Comparison of ENCODE assay signal across 8 mouse cellular contexts in genomic region chr11:70615074-70615473, GRCm38 (mm10). TPM values are rescaled to one million over a fixed set of nuclear protein-coding genes. Genes with fewer than 3 reads are reported as not detected.
DNase-seq lines count a peak whose midpoint lies in the region; ATAC-seq lines count a peak whose summit lies in the region.

No protein-coding gene starts in this region.

- DNase-seq in ovary, adult 18-20 months (ENCODE audit: low spot score) = peak; percentile 59
- DNase-seq in ovary, postnatal 10 days (ENCODE audit: low spot score) = no peak
- DNase-seq in embryonic facial prominence, embryonic 11.5 days (ENCODE audit: low spot score) = peak; percentile 67
- peak; percentile 90 for DNase-seq in heart, embryonic 10.5 days (ENCODE audit: low spot score)
- DNase-seq in kidney, adult 9 months = peak; percentile 76
- DNase-seq in lung, postnatal 14 days = peak; percentile 71
- DNase-seq in retina, postnatal 1 day = peak; percentile 71
- DNase-seq in left cerebral cortex, adult 18-20 months (ENCODE audit: low spot score in 2 of 2) = no peak

- peak overlapping the region; percentile 53 for H3K9ac ChIP-seq in embryonic facial prominence, embryonic 11.5 days (replicated peaks; ENCODE audit: low read length)

- peaks cover 3% of the 10 kb centered on the region for H3K4me1 ChIP-seq in embryonic facial prominence, embryonic 11.5 days (ENCODE audit: control insufficient read depth, insufficient read depth, low read length)
- peaks cover 23% of the 10 kb centered on the region for H3K4me1 ChIP-seq in heart, embryonic 10.5 days

- H3K9me3 ChIP-seq in embryonic facial prominence, embryonic 11.5 days (replicated peaks; ENCODE audit: control insufficient read depth, low read length) = no peaks in the 10 kb centered on the region
- H3K9me3 ChIP-seq in heart, embryonic 10.5 days = no peaks in the 10 kb centered on the region

- WGBS in embryonic facial prominence, embryonic 11.5 days = 3% methylated on average over 17 of the region's 17 CpGs
- WGBS in heart, embryonic 10.5 days = 0% methylated on average over 17 of the region's 17 CpGs

- no peak overlapping the region for H3K27ac ChIP-seq in embryonic facial prominence, embryonic 11.5 days (replicated peaks; ENCODE audit: low read depth, low read length)
- H3K27ac ChIP-seq in heart, embryonic 10.5 days = peak overlapping the region; percentile 71

- H3K4me3 ChIP-seq in embryonic facial prominence, embryonic 11.5 days (ENCODE audit: low read depth, low read length) = peak overlapping the region; percentile 32
- peak overlapping the region; percentile 55 for H3K4me3 ChIP-seq in heart, embryonic 10.5 days

- peak overlapping the region; percentile 67 for H3K4me2 ChIP-seq in embryonic facial prominence, embryonic 11.5 days (ENCODE audit: low read depth, low read length)

- peaks cover 5% of the 10 kb centered on the region for H3K36me3 ChIP-seq in embryonic facial prominence, embryonic 11.5 days (replicated peaks; ENCODE audit: control insufficient read depth, insufficient read depth, low read depth, low read length)
- H3K36me3 ChIP-seq in heart, embryonic 10.5 days = peaks cover 38% of the 10 kb centered on the region

- H3K27me3 ChIP-seq in embryonic facial prominence, embryonic 11.5 days (ENCODE audit: control insufficient read depth, insufficient read depth, low read length) = peaks cover 4% of the 10 kb centered on the region
- peaks cover 23% of the 10 kb centered on the region for H3K27me3 ChIP-seq in heart, embryonic 10.5 days (ENCODE audit: insufficient read depth, poor library complexity, severe bottlenecking)

- ATAC-seq in embryonic facial prominence, embryonic 11.5 days (replicated peaks; ENCODE audit: insufficient number of reproducible peaks, low FRiP score, low TSS enrichment, low read depth) = peak; percentile 44; the same call in 1 of the 2 replicates

RNA-seq across cellular contexts. Expression of gene 4930544D05Rik, which starts 0.6 kb away (rescaled TPM):
- not detected in 2 replicates for polyA plus RNA-seq in embryonic facial prominence, embryonic 11.5 days (2014; fragmentation: Nextera tagmentation; extraction: Ambion mirVana)
- polyA plus RNA-seq in heart, embryonic 10.5 days (2016; fragmentation: Nextera tagmentation; extraction: Ambion mirVana) = not detected in 2 replicates
- total RNA-seq in left cerebral cortex, adult 18-20 months (2021) = under 1 TPM in 1 of 2 experiments, not detected in 1; 0.65 TPM

RNA-seq across cellular contexts. Expression of gene Chrne, which starts 3.9 kb away (rescaled TPM):
- polyA plus RNA-seq in embryonic facial prominence, embryonic 11.5 days (2014; fragmentation: Nextera tagmentation; extraction: Ambion mirVana) = not detected in 2 replicates
- polyA plus RNA-seq in heart, embryonic 10.5 days (2016; fragmentation: Nextera tagmentation; extraction: Ambion mirVana) = not detected in 2 replicates
- under 1 TPM in 1 of 2 experiments, not detected in 1; 0.63 TPM for total RNA-seq in left cerebral cortex, adult 18-20 months (2021)

RNA-seq across cellular contexts. Expression of gene Gp1ba, which starts 23.8 kb away (rescaled TPM):
- 0.93 and 1.3 TPM in 2 replicates for polyA plus RNA-seq in embryonic facial prominence, embryonic 11.5 days (2014; fragmentation: Nextera tagmentation; extraction: Ambion mirVana)
- polyA plus RNA-seq in heart, embryonic 10.5 days (2016; fragmentation: Nextera tagmentation; extraction: Ambion mirVana) = 1.6 and 1.9 TPM in 2 replicates
- total RNA-seq in left cerebral cortex, adult 18-20 months (2021) = not detected

RNA-seq across cellular contexts. Expression of gene Rnf167, which starts 32.0 kb away (rescaled TPM):
- polyA plus RNA-seq in embryonic facial prominence, embryonic 11.5 days (2014; fragmentation: Nextera tagmentation; extraction: Ambion mirVana) = 81.9 and 92.8 TPM in 2 replicates
- polyA plus RNA-seq in heart, embryonic 10.5 days (2016; fragmentation: Nextera tagmentation; extraction: Ambion mirVana) = 68.3 and 74.4 TPM in 2 replicates
- 10 to 100 TPM; 86.4 to 90.1 TPM for total RNA-seq in left cerebral cortex, adult 18-20 months (2021)

RNA-seq across cellular contexts. Expression of gene Slc25a11, which starts 32.2 kb away (rescaled TPM):
- polyA plus RNA-seq in embryonic facial prominence, embryonic 11.5 days (2014; fragmentation: Nextera tagmentation; extraction: Ambion mirVana) = 144 and 150 TPM in 2 replicates
- 207 and 246 TPM in 2 replicates for polyA plus RNA-seq in heart, embryonic 10.5 days (2016; fragmentation: Nextera tagmentation; extraction: Ambion mirVana)
- 100 to 1,000 TPM; 120 to 124 TPM for total RNA-seq in left cerebral cortex, adult 18-20 months (2021)

Comparison
In these comparisons a context has a peak if more than half of its experiments do, and no peak if none do; other contexts are left out.
1. DNase-seq: peak in ovary, adult 18-20 months (single experiment), embryonic facial prominence, embryonic 11.5 days (single experiment), heart, embryonic 10.5 days (single experiment), kidney, adult 9 months (single experiment), lung, postnatal 14 days (single experiment) and retina, postnatal 1 day (single experiment); none in ovary, postnatal 10 days (single experiment) and left cerebral cortex, adult 18-20 months (0 of 2).